Comparison of ENCODE assay signal across 8 mouse cellular contexts in the genomic region with DNA sequence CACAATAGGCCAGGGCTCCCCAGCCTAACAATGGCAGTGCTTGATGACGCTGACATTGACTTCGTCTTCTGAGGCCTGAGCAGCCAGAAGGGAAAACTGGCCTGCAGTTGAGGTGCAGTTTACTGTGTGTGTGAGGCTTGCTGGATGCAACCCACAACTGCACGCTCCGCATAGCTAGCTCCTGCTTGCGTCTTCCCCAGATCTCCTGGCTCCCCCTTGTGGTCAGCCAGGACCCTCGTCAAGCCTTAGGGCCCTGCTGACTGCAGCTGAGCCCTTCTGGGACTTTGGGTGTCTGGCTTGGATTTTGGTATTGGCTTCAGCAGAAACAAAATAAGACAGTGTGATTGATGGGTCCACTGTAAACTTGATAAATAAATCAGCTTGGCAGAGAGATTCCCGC.
DNase-seq lines count a peak whose midpoint lies in the region.

No protein-coding gene starts in this region.

- intact Hi-C loops in gastrocnemius, postnatal 36 days (cut with DNase I): loop anchor here (1.0 to 2.0 kb wide), 2 partner anchors 52 to 222 kb away; no protein-coding TSS in a partner anchor

- peak; percentile 74 for DNase-seq in A20 (ENCODE audit: low read depth, low spot score)
- DNase-seq in adrenal gland, adult 2 months: peak; percentile 76
- peak; percentile 83 for DNase-seq in embryo, embryonic 10.5 days (ENCODE audit: low spot score)
- peak; percentile 26 to 68 for DNase-seq in gastrocnemius, postnatal 36 days
- peak; percentile 69 to 75 for DNase-seq in kidney, postnatal 25 days
- peak; percentile 38 to 60 for DNase-seq in lung, adult 18-20 months
- DNase-seq in ovary, adult 18-20 months (ENCODE audit: low spot score): peak; percentile 36
- peak; percentile 24 for DNase-seq in testis, postnatal 14 days (ENCODE audit: low spot score)

Comparison
In these comparisons a context has a peak if more than half of its experiments do, and no peak if none do; other contexts are left out.
1. Peak in every context shown above with its lines: DNase-seq.
2. DNase-seq: peak in every context shown above with its lines; median percentile 83 in embryo, embryonic 10.5 days; 76 in adrenal gland, adult 2 months; 74 in A20; 72 in kidney, postnatal 25 days; 49 in lung, adult 18-20 months; 47 in gastrocnemius, postnatal 36 days; 36 in ovary, adult 18-20 months; 24 in testis, postnatal 14 days.